Mouse (Mus musculus): ENCODE results near the gene Mef2c.

Mef2c gene

DNA sequence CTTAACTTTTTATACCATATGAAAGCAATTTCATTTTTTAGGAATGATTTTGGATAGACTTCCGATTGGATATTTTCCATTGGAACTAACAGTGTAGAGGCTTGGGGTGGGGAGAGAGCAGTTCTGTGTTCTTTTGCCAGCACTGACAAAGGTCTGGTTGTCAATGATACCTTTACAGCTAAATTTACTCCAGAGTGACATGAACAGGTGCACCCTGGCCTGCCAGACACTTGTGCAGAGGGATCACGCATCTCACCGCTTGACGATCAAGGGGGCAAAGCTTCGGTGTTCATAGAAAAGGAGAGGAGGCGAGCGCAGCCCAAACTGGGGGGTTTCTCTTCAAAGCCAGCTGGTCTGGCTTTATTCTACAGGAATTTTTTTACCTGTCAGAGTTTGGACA, at the start of gene Mef2c:
Mef2c (plus strand) TSS at position 116 of the 400 bp plus-strand sequence.
- no peak for DNase-seq (ENCODE audit: low spot score)

GRCm38 (mm10) chr13:83458729-83459128, 45.1 kb upstream of the Mef2c start:
- no peak for DNase-seq (ENCODE audit: low spot score)

DNA sequence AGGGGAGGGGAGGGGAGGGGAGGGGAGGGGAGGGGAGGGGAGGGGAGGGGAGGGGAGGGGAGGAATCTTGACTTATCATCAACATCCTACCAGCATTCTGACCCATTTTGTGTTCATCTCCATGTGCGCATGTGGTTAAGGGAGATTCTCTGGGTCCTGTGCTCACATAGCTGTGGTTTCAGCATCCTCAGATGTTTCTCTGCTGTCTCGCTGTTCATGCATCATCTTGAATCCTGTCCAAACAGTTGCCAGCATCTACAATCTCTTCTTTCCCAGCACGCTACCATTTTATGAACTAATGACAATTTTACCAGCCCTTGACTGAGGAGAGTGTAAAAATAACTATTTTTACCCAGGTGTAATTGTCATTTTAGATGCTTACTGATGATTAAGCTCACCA, 44.2 kb upstream of the Mef2c start:
- no peak for DNase-seq (ENCODE audit: low spot score)

DNA sequence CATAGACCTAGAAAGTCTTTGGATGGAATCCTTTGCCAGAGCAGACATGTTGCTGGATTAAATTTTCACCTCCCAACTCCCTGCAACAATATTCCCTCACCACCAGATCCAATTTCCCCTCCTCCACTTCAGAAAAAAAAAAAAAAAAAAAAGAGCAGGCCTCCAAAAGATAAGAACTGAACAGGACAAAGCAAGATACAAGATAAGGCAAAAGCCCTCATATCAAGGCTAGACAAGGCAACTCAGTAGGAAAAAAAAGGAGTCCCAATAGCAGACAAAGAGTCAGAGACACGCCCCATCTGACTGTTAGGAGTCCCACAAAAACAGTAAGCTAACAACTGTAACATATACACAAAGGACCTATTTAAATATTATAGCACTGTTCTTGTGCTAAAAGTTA, 43.2 kb upstream of the Mef2c start:
- no peak for DNase-seq (ENCODE audit: low spot score)

- no peak for DNase-seq (ENCODE audit: low spot score)
Observed at GRCm38 (mm10) chr13:83461556-83461955, 42.3 kb upstream of the Mef2c start.

GRCm38 (mm10) chr13:83466756-83467155, 37.1 kb upstream of the Mef2c start:
- DNase-seq (ENCODE audit: low spot score) = no peak

GRCm38 (mm10) chr13:83468794-83469193, 35.0 kb upstream of the Mef2c start:
- DNase-seq (ENCODE audit: low spot score) = no peak

GRCm38 (mm10) chr13:83473755-83474154, 30.1 kb upstream of the Mef2c start:
- DNase-seq (ENCODE audit: low spot score) = no peak

- no peak for DNase-seq (ENCODE audit: low spot score)
Observed at GRCm38 (mm10) chr13:83480388-83480787, 23.4 kb upstream of the Mef2c start.

DNA sequence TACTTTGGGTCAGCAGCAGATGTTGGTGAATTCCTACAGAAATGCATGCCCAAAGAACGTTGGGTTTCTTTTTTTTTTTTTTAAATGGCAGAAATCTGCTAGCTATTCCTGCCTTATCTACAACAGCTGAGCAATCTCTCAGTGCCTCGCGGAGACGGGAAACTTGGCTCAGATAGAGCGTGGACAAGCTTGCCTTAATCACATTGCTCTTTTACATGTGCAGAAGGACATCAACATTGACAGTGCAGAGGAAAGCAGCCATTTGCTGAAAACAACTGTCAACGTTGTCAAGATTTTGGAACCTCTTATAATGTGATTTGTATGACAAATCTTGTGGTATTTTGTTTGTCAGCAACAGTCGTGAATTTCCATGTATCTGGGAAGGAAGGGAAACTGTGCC, 22.5 kb upstream of the Mef2c start:
- no peak for DNase-seq (ENCODE audit: low spot score)

GRCm38 (mm10) chr13:83482087-83482486, 21.7 kb upstream of the Mef2c start:
- DNase-seq (ENCODE audit: low spot score) = no peak

GRCm38 (mm10) chr13:83484215-83484614, 19.6 kb upstream of the Mef2c start:
- DNase-seq (ENCODE audit: low spot score) = no peak

DNA sequence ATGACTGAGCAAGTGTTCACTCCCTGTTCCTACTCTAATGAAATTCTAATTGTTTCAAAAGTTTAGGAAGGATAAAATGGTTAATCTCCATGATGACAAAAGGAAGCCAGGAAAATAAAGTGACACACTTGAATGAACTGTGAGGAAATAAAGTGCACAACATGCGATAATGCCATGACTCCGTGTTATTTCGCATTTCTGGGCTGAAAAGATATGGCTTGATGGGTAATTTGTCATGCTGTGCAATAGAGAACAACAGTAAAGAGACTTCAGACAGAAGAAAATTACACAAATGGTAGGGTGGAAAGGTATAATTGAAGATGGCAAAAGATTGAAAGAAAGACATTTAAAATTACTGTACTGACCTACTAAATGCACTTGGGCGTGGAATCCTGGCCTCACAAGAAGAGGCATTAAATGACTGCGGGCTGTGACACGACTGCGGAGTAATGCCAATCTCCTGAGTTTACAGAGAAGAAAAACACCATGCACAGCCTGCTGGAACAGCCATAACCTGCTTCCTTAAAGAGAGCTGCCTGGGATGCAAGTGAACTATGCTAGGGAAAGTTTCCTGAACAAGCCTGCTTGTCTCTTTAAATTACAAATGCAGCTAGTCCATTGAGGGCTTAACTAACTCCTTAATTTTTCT, 19.0 kb upstream of the Mef2c start:
- DNase-seq (ENCODE audit: low spot score) = no peak

DNA sequence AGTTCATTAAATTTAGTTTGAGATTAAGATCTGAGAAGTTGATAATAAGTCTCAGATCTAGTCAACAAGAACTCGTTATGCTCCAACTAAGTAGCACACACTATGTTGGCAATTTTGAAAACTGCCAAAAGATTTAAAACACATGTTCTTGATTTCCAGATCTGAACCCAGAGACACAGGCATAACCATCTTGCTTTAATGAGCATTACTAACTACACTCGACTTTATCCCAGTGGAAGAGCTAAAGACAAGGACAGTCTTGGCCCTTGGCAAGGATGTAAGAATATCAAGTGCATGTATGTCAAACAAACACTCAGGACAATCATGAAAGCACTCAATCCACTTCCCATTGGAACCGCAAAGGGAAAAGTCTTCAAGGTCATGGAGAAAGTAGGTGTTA, 11.8 kb upstream of the Mef2c start:
- no peak for DNase-seq (ENCODE audit: low spot score)

GRCm38 (mm10) chr13:83497708-83498107, 6.1 kb upstream of the Mef2c start:
- DNase-seq (ENCODE audit: low spot score) = no peak

DNA sequence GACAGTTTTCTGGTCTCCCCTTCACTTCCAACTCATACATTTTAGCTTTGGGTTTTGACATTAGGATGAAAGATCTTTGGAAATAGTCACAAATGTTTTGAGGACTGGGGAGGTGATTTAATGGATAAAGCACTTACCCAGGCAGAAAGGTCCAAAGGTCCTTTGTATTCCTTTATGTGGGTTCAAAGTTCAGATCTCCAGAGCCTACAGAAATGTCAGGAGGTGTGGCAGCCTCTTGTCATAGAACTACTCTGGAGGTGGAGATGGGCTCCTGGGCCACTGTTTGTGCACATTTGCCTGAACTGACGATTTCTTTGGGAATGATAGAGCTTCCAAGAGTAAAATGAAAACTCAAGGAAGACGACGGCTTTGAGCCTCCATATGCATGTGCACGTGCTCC, 4.3 kb upstream of the Mef2c start:
- DNase-seq (ENCODE audit: low spot score) = no peak

GRCm38 (mm10) chr13:83507687-83508086, 3.9 kb downstream of the Mef2c start:
- DNase-seq (ENCODE audit: low spot score) = no peak

DNA sequence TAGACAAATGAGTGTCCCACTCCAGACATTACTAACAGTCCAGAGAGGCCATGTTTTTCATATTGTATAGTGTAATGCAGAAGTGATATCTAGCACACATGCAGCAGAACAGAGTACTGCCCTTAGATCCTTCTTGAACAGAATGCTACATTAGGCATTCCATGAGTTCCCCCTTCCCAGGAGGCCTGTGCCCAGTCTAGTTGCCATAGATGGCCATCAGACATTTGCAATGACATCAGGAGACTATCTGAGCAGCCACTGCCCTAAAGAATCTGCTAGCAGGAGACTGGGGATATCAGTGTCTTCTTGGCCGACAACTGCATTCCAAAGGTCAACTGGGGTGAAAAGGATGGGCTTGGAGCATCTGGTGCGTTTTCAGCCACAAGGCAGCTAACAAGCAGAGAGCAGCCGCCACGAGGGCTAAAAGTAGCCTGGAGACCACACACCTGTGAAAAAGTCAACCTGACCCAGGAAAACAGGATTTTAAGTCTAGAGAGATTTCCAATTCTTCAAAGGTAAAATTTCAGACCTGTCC, 11.2 kb downstream of the Mef2c start:
- no peak for DNase-seq (ENCODE audit: low spot score)

GRCm38 (mm10) chr13:83517660-83518609, 14.1 kb downstream of the Mef2c start:
- no peak for DNase-seq (ENCODE audit: low spot score)

DNA sequence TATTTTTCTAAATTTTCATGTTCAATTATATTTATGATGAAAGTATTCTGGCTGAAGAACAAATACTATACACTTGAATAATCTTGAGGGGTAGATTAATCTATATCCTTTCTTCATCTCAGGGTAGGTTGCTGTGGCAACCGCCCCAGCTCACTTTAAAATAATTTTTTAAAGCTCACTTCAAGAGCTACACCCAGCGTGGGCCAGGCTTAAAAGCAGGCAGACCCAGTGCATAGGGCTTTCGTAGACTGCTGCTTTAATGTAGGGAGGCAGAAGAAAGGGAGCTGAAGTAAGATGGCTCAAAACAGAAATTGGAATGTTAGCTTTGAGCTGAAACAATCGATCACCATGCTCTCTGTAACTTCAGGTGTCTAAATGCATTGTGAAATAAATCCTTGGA, 17.0 kb downstream of the Mef2c start:
- no peak for DNase-seq (ENCODE audit: low spot score)

GRCm38 (mm10) chr13:83523232-83523969, 19.6 kb downstream of the Mef2c start:
- no peak for DNase-seq (ENCODE audit: low spot score)

DNA sequence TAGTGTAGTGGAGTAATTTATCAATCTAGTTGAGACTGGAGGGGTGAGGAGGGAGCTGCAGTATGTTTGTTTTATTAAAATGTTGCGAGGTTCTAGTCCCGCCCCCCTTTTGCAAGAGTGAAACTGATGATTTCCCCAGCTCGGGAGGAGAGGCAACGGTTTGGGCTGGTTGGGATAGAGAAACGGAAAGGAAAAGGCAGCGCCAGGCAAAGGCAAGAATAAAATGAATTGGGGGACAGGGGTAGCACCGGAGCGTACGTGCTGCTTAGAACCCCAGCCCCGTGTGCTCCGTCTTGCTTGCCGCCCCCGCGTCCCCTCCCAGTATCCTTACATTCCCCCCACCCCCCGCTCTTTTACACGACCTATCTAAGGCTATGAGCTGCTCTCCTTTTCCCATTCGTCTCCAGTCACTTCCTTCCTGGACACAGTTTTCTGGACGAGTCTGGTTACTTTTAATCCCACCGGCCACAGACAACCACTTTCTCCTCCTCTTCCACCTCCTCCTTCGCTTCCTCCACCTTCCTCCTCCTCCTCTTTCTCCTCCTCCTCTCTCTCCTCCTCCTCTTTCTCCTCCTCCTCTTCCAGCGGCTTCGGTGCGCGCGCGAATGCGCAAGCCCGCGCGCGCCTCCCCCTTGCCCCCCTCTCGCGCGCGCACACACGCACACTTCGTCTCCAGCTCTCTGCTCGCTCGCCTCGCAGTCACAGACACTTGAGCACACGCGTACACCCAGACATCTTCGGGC, 20.5 kb downstream of the Mef2c start:
- no peak for DNase-seq (ENCODE audit: low spot score)
